Mouse (Mus musculus) CH12.LX (cell line): ENCODE data around the gene Drc7.

ENCODE experiments used
- CTCF ChIP-seq, 2 experiments: IDR thresholded peaks in 1 of 2; conservative IDR thresholded peaks in 1 of 2; 2 replicates each; pipeline ENCODE4 v1.5.1; 2011 to 2012; ENCODE audit warnings: low read depth in 2 of 2, low read length in 2 of 2, improper control_type of control experiment in 1 of 2, inconsistent platforms in 1 of 2, mild to moderate bottlenecking in 1 of 2, moderate library complexity in 1 of 2
- EP300 ChIP-seq: IDR thresholded peaks from 2 replicates; pipeline ENCODE4 v1.6.1; 2011; ENCODE audit warnings: low read length, improper control_type of control experiment
- MEF2A ChIP-seq: IDR thresholded peaks from 2 replicates; pipeline ENCODE4 v1.6.1; 2014; ENCODE audit warnings: low read depth, mild to moderate bottlenecking, inconsistent platforms, low read length, improper control_type of control experiment, borderline replicate concordance
- PAX5 ChIP-seq: IDR thresholded peaks from 2 replicates; pipeline ENCODE4 v1.6.1; 2012; ENCODE audit warnings: low read length, inconsistent platforms, mixed read lengths
- POLR2A ChIP-seq: IDR thresholded peaks from 2 replicates; pipeline ENCODE4 v1.6.1; 2011; ENCODE audit warnings: low read depth, mild to moderate bottlenecking, improper control_type of control experiment, low read length
- POLR2AphosphoS2 ChIP-seq: IDR thresholded peaks from 2 replicates; pipeline ENCODE4 v1.6.1; 2011; ENCODE audit warnings: low read depth, low read length, improper control_type of control experiment
- SMC3 ChIP-seq: IDR thresholded peaks from 2 replicates; pipeline ENCODE4 v1.6.1; 2011; ENCODE audit warnings: low read depth, low read length, improper control_type of control experiment
- TBP ChIP-seq: conservative IDR thresholded peaks from 2 replicates; pipeline ENCODE4 v1.6.1; 2011; ENCODE audit warnings: low read depth, low read length, improper control_type of control experiment
- USF1 ChIP-seq: IDR thresholded peaks from 2 replicates; pipeline ENCODE4 v1.6.1; 2014; ENCODE audit warnings: low read depth, mild to moderate bottlenecking, inconsistent platforms, low read length, improper control_type of control experiment
- USF2 ChIP-seq: conservative IDR thresholded peaks from 2 replicates; pipeline ENCODE4 v1.6.1; 2011; ENCODE audit warnings: low read depth, low read length, improper control_type of control experiment
- ZNF384 ChIP-seq: IDR thresholded peaks from 2 replicates; pipeline ENCODE4 v1.6.1; 2012; ENCODE audit warnings: low read depth, low read length, improper control_type of control experiment, inconsistent platforms

DNA sequence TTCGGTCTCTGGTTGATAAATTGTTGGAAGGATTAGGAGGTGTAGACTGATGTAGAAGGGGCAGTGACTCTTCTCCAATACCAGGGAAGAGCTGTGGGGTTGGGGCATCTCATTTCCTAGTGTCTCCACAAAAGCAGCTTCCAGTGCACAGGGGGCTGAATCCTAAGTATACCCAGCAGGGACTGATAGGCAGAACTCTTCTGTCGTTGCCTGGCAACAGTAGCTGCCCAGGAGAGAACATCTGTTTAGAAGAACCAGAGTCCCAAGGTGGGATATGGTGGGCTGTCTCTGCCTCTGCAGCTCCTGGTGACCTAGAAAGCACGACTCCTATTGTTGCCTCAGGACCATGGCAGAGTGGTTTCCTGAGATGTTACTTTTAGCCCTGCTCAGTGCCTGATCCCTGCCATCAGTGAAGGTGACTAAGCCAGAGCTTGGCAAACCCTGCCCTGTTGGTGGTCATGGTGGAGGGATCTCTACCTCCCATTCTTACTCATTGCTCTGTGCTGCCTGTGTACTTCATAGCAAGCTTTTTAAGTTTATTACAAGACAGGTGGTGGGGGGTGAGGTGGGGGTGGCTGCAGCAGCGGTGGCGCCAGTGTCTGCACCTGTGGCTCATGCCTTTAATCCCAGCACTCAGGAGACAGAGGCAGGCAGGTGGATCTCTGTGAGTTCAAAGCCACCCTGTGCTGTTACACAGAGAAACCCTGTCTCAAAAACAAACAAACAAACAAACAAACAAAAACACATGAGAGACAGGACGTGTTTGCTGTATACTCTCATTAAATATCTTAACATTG lies 6.8 kb upstream of the Drc7 start:
- no peak for TF ChIP-seq MEF2A
- no peak for TF ChIP-seq CTCF (conservative IDR thresholded peaks at IDR 0.05 in 1 of 2, IDR thresholded peaks at IDR 0.05 in 1 of 2; ENCODE audit: low read depth in 2 of 2, low read length in 2 of 2)
- TF ChIP-seq EP300: no peak
- no peak for TF ChIP-seq USF2
- TF ChIP-seq PAX5: no peak
- TF ChIP-seq TBP: no peak
- TF ChIP-seq USF1: no peak
- TF ChIP-seq SMC3: no peak
- no peak for TF ChIP-seq POLR2A
- TF ChIP-seq ZNF384: no peak
- no peak for TF ChIP-seq POLR2AphosphoS2
